Mouse (Mus musculus): ENCODE data around the gene Ube2c. TPM values are rescaled to one million over a fixed set of nuclear protein-coding genes. Genes with fewer than 3 reads are reported as not detected.
A peak's percentile ranks its signal among the peaks of the same experiment; 100 is the strongest.
"Not testable (repeated sequence)": the region's sequence is repeated elsewhere in the genome, so short reads cannot be mapped to it uniquely, and the experiment has no call there.

The Ube2c gene
- polyA plus RNA-seq, 1 experiment from 2014 or later, result 687 TPM

- no peak overlapping the region for H3K9ac ChIP-seq
- no peaks in the 10 kb centered on the region for H3K9me3 ChIP-seq (replicated peaks)
- H3K27ac ChIP-seq, result no peak overlapping the region
- WGBS (ENCODE audit: insufficient replicate concordance), result 85% methylated on average over 12 of the region's 12 CpGs
- ATAC-seq, result no peak
- H3K36me3 ChIP-seq, result peaks cover 85% of the 10 kb centered on the region
- no peak overlapping the region for H3K4me2 ChIP-seq
- H3K4me3 ChIP-seq, result no peak overlapping the region
- H3K27me3 ChIP-seq (replicated peaks), result no peaks in the 10 kb centered on the region
- peaks cover 32% of the 10 kb centered on the region for H3K4me1 ChIP-seq
These were observed 22.9 kb downstream of the Ube2c start for GRCm38 (mm10) chr2:164792400-164793190.

DNA sequence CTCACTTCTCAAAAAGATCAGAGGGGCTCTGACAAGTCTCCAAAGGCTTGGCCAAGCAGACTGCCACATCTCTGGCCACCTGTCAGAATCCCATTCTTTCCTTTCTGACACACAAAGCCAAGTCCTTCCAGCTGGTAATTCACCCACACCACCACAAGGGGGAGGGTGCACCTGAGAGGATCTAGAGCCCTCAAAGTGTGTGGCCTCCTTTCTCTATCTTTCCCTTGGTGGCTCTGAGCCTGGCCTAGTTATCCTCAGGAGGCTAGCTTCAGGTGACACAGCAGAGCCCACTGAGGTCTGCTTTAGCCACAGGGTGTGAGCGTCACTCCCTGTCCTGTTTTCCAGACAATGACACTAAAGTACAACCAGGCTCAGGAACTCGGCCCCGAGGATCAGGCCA, 23.5 kb downstream of the Ube2c start:
- Histone ChIP-seq H3K27ac (0 out of 2 replicates have a peak overlapping the region, but pooled peaks have one; percentile 4), H3K9ac (no peak overlapping the region), H3K4me1 (peaks cover 26% of the 10 kb centered on the region), H3K4me3 (no peak overlapping the region), H3K27me3 (replicated peaks) (no peaks in the 10 kb centered on the region), H3K9me3 (replicated peaks) (no peaks in the 10 kb centered on the region), H3K4me2 (no peak overlapping the region), H3K36me3 (peaks cover 90% of the 10 kb centered on the region)
- ATAC-seq, result peak; percentile 24; the same call in 1 of the 2 replicates
- 89% methylated on average over 3 of the region's 3 CpGs for WGBS (ENCODE audit: insufficient replicate concordance)

DNA sequence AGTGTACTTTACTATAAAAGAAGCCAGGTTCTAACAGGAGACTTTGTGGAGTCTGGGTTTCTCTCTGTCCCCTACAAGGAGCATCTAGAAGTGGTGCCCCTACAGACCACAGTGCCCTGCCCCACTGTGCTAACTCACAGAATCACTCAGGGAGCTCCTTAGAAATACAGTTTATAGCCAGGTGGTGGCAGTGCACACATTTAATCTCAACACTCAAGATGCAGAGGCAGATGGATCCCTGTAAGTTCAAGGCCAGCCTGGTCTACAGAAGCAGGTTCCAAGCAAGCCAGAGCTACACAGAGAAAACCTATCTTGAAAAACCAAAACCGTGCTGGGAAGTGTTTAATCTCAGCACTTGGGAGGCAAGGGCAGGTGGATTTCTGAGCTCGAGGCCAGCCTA, 24.1 kb downstream of the Ube2c start:
- Histone ChIP-seq H3K4me2 (no peak overlapping the region), H3K27ac (peak overlapping the region; percentile 4; the same call in 1 of the 2 replicates), H3K4me1 (peaks cover 21% of the 10 kb centered on the region), H3K27me3 (replicated peaks) (no peaks in the 10 kb centered on the region), H3K4me3 (no peak overlapping the region), H3K9ac (no peak overlapping the region), H3K36me3 (peaks cover 90% of the 10 kb centered on the region), H3K9me3 (replicated peaks) (no peaks in the 10 kb centered on the region)
- WGBS (ENCODE audit: insufficient replicate concordance), result 80% methylated on average over 2 of the region's 2 CpGs
- ATAC-seq, result no peak

GRCm38 (mm10) chr2:164794293-164794692, 24.6 kb downstream of the Ube2c start:
- Histone ChIP-seq H3K4me3 (no peak overlapping the region), H3K27ac (no peak overlapping the region), H3K36me3 (peaks cover 92% of the 10 kb centered on the region), H3K27me3 (replicated peaks) (no peaks in the 10 kb centered on the region), H3K4me1 (peaks cover 18% of the 10 kb centered on the region), H3K9ac (no peak overlapping the region), H3K4me2 (no peak overlapping the region), H3K9me3 (replicated peaks) (no peaks in the 10 kb centered on the region)
- 31% methylated on average over 5 of the region's 5 CpGs for WGBS (ENCODE audit: insufficient replicate concordance)
- peak; percentile 70; the same call in 1 of the 2 replicates for ATAC-seq

DNA sequence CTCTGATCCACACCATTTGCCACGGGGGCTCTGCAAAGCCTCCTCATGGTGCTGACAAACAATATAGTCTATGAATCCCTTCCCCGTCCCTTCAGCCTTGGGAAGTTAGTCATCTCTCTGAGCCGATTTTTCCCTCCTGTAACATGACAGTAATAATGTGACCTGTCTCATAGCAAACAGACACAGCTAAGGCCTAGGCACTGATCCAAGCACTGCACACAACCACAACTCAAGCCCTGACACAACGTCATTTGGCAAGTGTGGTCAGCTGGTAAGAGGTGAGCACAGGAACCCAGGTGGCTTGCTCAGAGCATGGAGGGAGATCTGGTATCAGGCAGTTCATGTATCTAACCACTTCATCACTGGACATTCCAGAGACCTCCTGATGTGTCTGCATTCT, 26.2 kb downstream of the Ube2c start:
- Histone ChIP-seq H3K9ac (no peak overlapping the region), H3K4me1 (peaks cover 10% of the 10 kb centered on the region; the same call in 1 of the 2 replicates), H3K27ac (no peak overlapping the region), H3K36me3 (peaks cover 93% of the 10 kb centered on the region), H3K4me2 (no peak overlapping the region), H3K9me3 (replicated peaks) (no peaks in the 10 kb centered on the region), H3K4me3 (no peak overlapping the region), H3K27me3 (replicated peaks) (no peaks in the 10 kb centered on the region)
- ATAC-seq, result no peak
- 78% methylated on average over 4 of the region's 4 CpGs for WGBS (ENCODE audit: insufficient replicate concordance)

GRCm38 (mm10) chr2:164798554-164798953, 28.9 kb downstream of the Ube2c start:
- peaks cover 88% of the 10 kb centered on the region for H3K36me3 ChIP-seq
- 73% methylated on average over 6 of the region's 6 CpGs for WGBS (ENCODE audit: insufficient replicate concordance)
- not testable (repeated sequence) for H3K27me3 ChIP-seq (replicated peaks)

GRCm38 (mm10) chr2:164800252-164801004, 30.7 kb downstream of the Ube2c start:
- H3K4me2 ChIP-seq, result no peak overlapping the region
- H3K4me3 ChIP-seq, result no peak overlapping the region
- WGBS (ENCODE audit: insufficient replicate concordance), result 83% methylated on average over 13 of the region's 13 CpGs
- no peak for ATAC-seq
- no peaks in the 10 kb centered on the region for H3K9me3 ChIP-seq (replicated peaks)
- H3K36me3 ChIP-seq, result peaks cover 74% of the 10 kb centered on the region
- H3K27me3 ChIP-seq (replicated peaks), result no peaks in the 10 kb centered on the region
- H3K9ac ChIP-seq, result no peak overlapping the region
- no peak overlapping the region for H3K27ac ChIP-seq
- H3K4me1 ChIP-seq, result peaks cover 18% of the 10 kb centered on the region

More at GRCm38 (mm10) chr2:164798554-164798953, 28.9 kb downstream of the Ube2c start:
- not testable (repeated sequence) for H3K27ac ChIP-seq; H3K4me2 ChIP-seq; H3K4me3 ChIP-seq; H3K9ac ChIP-seq; ATAC-seq; H3K9me3 ChIP-seq (replicated peaks)
- peaks cover 14% of the 10 kb centered on the region for H3K4me1 ChIP-seq

GRCm38 (mm10) chr2:164803201-164803920, 33.7 kb downstream of the Ube2c start:
- Histone ChIP-seq H3K4me2 (peak overlapping the region; percentile 92), H3K27ac (peak overlapping the region; percentile 77), H3K36me3 (peaks cover 48% of the 10 kb centered on the region), H3K4me3 (peak overlapping the region; percentile 71), H3K9ac (peak overlapping the region; percentile 85), H3K27me3 (replicated peaks) (no peaks in the 10 kb centered on the region), H3K9me3 (replicated peaks) (no peaks in the 10 kb centered on the region), H3K4me1 (peaks cover 42% of the 10 kb centered on the region)
- 81% methylated on average over 16 of the region's 16 CpGs for WGBS (ENCODE audit: insufficient replicate concordance)
- ATAC-seq, result no peak

DNA sequence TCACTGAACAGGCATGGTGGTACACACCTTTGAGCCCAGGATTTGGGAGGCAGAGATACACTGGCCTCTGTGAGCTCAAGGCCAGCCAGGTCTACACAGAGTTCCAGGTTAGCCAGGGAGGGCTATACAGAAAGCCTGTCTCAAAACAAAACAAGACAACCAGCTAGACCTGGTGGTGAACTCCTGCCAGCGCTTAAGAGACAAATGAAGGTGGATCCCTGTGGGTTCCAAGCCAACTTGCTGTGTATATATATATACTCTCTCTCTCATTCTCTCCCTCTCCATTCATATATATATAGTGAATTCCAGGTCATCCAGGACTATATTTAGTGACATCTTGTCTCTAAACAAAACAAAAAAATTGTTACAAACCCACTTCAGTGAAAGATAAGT, 34.2 kb downstream of the Ube2c start:
- Histone ChIP-seq H3K9ac (peak overlapping the region; percentile 85), H3K4me1 (peaks cover 42% of the 10 kb centered on the region), H3K27me3 (replicated peaks) (no peaks in the 10 kb centered on the region), H3K4me2 (peak overlapping the region; percentile 92), H3K27ac (peak overlapping the region; percentile 77), H3K4me3 (peak overlapping the region; percentile 71), H3K36me3 (peaks cover 48% of the 10 kb centered on the region), H3K9me3 (replicated peaks) (no peaks in the 10 kb centered on the region)
- 48% methylated on average over 1 of the region's 1 CpGs for whole genome bisulfite sequencing (ENCODE audit: insufficient replicate concordance)
- ATAC-seq, result no peak

DNA sequence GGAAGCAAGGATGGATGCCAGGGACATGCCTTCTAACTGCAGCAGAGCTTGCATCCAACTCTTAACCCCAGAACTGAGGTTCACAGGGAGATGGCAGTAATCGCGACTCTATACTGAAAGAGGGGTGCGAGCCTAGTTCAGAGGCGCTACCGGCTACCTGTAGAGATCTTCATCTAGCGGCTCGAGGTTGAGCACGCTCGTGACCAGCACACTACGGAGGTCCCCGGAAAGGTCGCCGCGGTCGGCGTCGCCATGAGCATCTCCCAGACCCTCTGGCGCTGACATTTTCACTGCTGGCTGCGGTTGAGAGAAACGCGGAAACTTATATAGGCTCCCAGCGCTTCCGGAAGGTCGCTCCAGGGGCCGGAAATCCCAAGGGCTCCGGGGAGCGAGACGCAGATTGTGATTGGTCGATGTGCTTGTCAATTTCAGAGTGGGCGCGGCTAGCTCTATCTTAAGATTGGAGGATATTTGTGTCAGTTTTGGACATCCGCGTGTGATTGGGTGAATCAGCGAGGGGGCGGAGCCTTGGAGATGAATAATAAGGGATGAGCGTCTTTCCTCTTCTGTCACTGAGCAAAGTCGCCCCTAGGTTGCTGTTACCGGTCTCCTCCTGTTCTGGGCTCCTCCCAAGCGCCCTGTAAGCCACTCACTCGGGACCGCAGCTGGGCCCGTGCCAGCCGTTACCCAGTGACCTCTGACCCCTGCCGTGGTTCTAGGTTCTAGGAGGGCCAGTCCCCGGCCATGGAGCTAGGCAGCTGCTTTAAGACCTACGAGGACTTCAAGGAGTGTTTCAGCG, 35.0 kb downstream of the Ube2c start, which contains the start of the genes Acot8 and Zswim3:
Acot8 (minus strand) TSS at position 350 of the 799 bp plus-strand sequence.
Zswim3 (plus strand) TSS at position 566 of the 799 bp plus-strand sequence.
- Histone ChIP-seq H3K27me3 (replicated peaks) (no peaks in the 10 kb centered on the region), H3K4me3 (peak within 1 kb of the TSS; percentile 71), H3K9me3 (replicated peaks) (no peaks in the 10 kb centered on the region), H3K4me2 (peak within 1 kb of the TSS; percentile 92), H3K36me3 (peaks cover 47% of the 10 kb centered on the region), H3K27ac (peak within 1 kb of the TSS; percentile 96), H3K4me1 (peaks cover 42% of the 10 kb centered on the region), H3K9ac (peak within 1 kb of the TSS; percentile 85)
- ATAC-seq, result peak; percentile 92
- WGBS (ENCODE audit: insufficient replicate concordance), result under 1% methylated on average over 47 of the region's 47 CpGs

GRCm38 (mm10) chr2:164805332-164805718, 35.6 kb downstream of the Ube2c start:
- H3K9ac ChIP-seq, result peak overlapping the region; percentile 85
- peaks cover 42% of the 10 kb centered on the region for H3K4me1 ChIP-seq
- WGBS (ENCODE audit: insufficient replicate concordance), result 1% methylated on average over 21 of the region's 21 CpGs
- peaks cover 47% of the 10 kb centered on the region for H3K36me3 ChIP-seq
- H3K4me2 ChIP-seq, result peak overlapping the region; percentile 92
- no peaks in the 10 kb centered on the region for H3K9me3 ChIP-seq (replicated peaks)
- peak; percentile 79 for ATAC-seq
- no peaks in the 10 kb centered on the region for H3K27me3 ChIP-seq (replicated peaks)
- peak overlapping the region; percentile 96 for H3K27ac ChIP-seq
- H3K4me3 ChIP-seq, result peak overlapping the region; percentile 71

Data from liver, embryonic 12.5 days (tissue).